Mouse (Mus musculus) erythroblast, embryonic 14.5 days (primary cell): ENCODE data around the gene Ptpn14.

Experiments
- GATA1 ChIP-seq: IDR thresholded peaks from 2 replicates; pipeline ENCODE4 v1.6.1; 2012; ENCODE audit warnings: low read length, inconsistent platforms, mixed read lengths
- TAL1 ChIP-seq: IDR thresholded peaks from 3 replicates; pipeline ENCODE4 v1.6.1; 2012; ENCODE audit warnings: low read length, inconsistent platforms, mixed read lengths

DNA sequence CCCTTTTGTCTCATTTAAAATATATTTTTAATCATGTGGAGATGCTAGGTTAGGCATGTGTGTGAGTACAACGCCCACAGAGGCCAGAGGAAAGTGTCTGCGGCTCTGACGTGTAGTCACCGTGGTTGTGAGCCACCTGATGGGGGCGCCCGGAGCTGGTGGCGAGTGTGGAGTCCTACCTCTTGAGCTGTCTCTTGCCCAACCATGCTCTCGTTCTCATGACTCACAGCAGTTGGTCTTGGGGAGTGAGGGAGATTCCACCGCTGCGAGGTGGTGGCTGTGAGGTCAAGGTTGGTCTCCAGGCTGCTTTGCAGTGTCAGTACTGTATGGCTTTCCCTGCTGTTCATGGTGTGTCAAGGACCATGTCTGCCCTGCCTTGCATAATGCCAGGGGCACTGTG, 140.0 kb downstream of the Ptpn14 start:
- TF ChIP-seq TAL1 (no peak), GATA1 (no peak)
